Mouse (Mus musculus) heart, postnatal 0 days (tissue): ENCODE data around the gene Emx1.

ENCODE experiments used
- CTCF ChIP-seq: IDR thresholded peaks from 2 replicates; pipeline ENCODE4 v1.5.1; 2016; ENCODE audit warnings: antibody characterized with exemption, control low read depth, low read depth
- EP300 ChIP-seq: IDR thresholded peaks from 2 replicates; pipeline ENCODE4 v1.6.1; 2016; ENCODE audit warnings: antibody characterized with exemption, low read depth

- TF ChIP-seq CTCF (no peak), EP300 (no peak)
These were observed 36.4 kb downstream of the Emx1 start for GRCm38 (mm10) chr6:85223498-85224150.
